Mouse (Mus musculus) mouse trophoblast stem cell (cell line): ENCODE measurements around the gene Dgkz.

Source experiments
- in situ Hi-C, 2 experiments: fragments of 300-500 bp; cut with MseI, MboI; formaldehyde crosslinking; loops; 2 replicates in 1 of 2; 3 replicates in 1 of 2; pipeline ENCODE4 v1.15.1; 2025

The Dgkz gene

GRCm38 (mm10) chr2:91960459-91960858 lies 15.2 kb downstream of the Dgkz start:
- in situ Hi-C loops: no loop called here

GRCm38 (mm10) chr2:91959544-91960410 lies 15.9 kb downstream of the Dgkz start:
- in situ Hi-C loops: no loop called here

- in situ Hi-C loops: no loop called here
Observed at GRCm38 (mm10) chr2:91958701-91959457, 16.8 kb downstream of the Dgkz start.

- in situ Hi-C loops: no loop called here
Observed at GRCm38 (mm10) chr2:91958049-91958448, 17.6 kb downstream of the Dgkz start.

- in situ Hi-C loops: no loop called here
Observed at GRCm38 (mm10) chr2:91957096-91957495, 18.6 kb downstream of the Dgkz start.

GRCm38 (mm10) chr2:91955875-91956274 lies 19.8 kb downstream of the Dgkz start:
- in situ Hi-C loops: no loop called here

- in situ Hi-C loops: no loop called here
Observed at GRCm38 (mm10) chr2:91955121-91955591, 20.5 kb downstream of the Dgkz start.

GRCm38 (mm10) chr2:91953825-91954224 lies 21.8 kb downstream of the Dgkz start:
- in situ Hi-C loops: no loop called here

GRCm38 (mm10) chr2:91950275-91951085 lies 25.2 kb downstream of the Dgkz start:
- in situ Hi-C loops: no loop called here

GRCm38 (mm10) chr2:91949411-91950274 lies 26.0 kb downstream of the Dgkz start:
- in situ Hi-C loops: no loop called here

- in situ Hi-C loops: no loop called here
Observed at GRCm38 (mm10) chr2:91948792-91949241, 26.8 kb downstream of the Dgkz start.

GRCm38 (mm10) chr2:91948151-91948509 lies 27.5 kb downstream of the Dgkz start:
- in situ Hi-C loops: no loop called here

- in situ Hi-C loops: no loop called here
Observed at GRCm38 (mm10) chr2:91947397-91948150, 28.1 kb downstream of the Dgkz start.

- in situ Hi-C loops: no loop called here
Observed at GRCm38 (mm10) chr2:91946836-91947235, 28.8 kb downstream of the Dgkz start.

- in situ Hi-C loops: no loop called here
Observed at GRCm38 (mm10) chr2:91945483-91945882, 30.2 kb downstream of the Dgkz start, which contains the start of gene Gm9821. TSS of gene Gm9821 (plus strand) at chr2:91945703.

GRCm38 (mm10) chr2:91944170-91944950 lies 31.3 kb downstream of the Dgkz start:
- in situ Hi-C loops: no loop called here

GRCm38 (mm10) chr2:91942356-91942755 lies 33.3 kb downstream of the Dgkz start:
- in situ Hi-C loops: no loop called here

GRCm38 (mm10) chr2:91939303-91939935 lies 36.2 kb downstream of the Dgkz start:
- in situ Hi-C loops: no loop called here

GRCm38 (mm10) chr2:91936154-91936553 lies 39.5 kb downstream of the Dgkz start:
- in situ Hi-C loops: no loop called here
